Mouse (Mus musculus) cortical plate, adult 2 months (tissue): ENCODE results near the gene Inip. TPM values are rescaled to one million over a fixed set of nuclear protein-coding genes. Genes with fewer than 3 reads are reported as not detected.

Source experiments
- H3K27ac ChIP-seq: fragments of 200-500 bp; 2 replicates; pipeline ENCODE4 v1.5.1; 2012; ENCODE audit warnings: low read length, control low read depth, inconsistent platforms; ENCODE audit not compliant: insufficient read depth
- H3K4me1 ChIP-seq: fragments of 200-500 bp; 2 replicates; pipeline ENCODE4 v1.6.1; 2011; ENCODE audit warnings: low read length; ENCODE audit not compliant: control insufficient read depth, insufficient read depth
- H3K4me3 ChIP-seq: fragments of 200-500 bp; 2 replicates; pipeline ENCODE4 v1.5.1; 2011; ENCODE audit warnings: mild to moderate bottlenecking, low read length, control low read depth; ENCODE audit not compliant: insufficient read depth
- CTCF ChIP-seq: fragments of 200-500 bp; IDR thresholded peaks from 2 replicates; pipeline ENCODE4 v1.5.1; 2011; ENCODE audit warnings: mild to moderate bottlenecking, control low read depth, low read length; ENCODE audit not compliant: insufficient read depth; ENCODE audit errors: extremely low read depth
- POLR2A ChIP-seq: fragments of 200-500 bp; IDR thresholded peaks from 2 replicates; pipeline ENCODE4 v1.6.1; 2011; ENCODE audit warnings: mild to moderate bottlenecking, low read length, control low read depth; ENCODE audit not compliant: insufficient read depth; ENCODE audit errors: extremely low read depth
- polyA plus RNA-seq: library from polyadenylated mRNA; depleted of rRNA; stranded (reverse); fragments of >200 nt; gene quantifications from 2 replicates; pipeline ENCODE4 v1.2.3, GENCODE M21; 2012

Inip gene
- polyA plus RNA-seq, 1 experiment: 21.9 TPM

DNA sequence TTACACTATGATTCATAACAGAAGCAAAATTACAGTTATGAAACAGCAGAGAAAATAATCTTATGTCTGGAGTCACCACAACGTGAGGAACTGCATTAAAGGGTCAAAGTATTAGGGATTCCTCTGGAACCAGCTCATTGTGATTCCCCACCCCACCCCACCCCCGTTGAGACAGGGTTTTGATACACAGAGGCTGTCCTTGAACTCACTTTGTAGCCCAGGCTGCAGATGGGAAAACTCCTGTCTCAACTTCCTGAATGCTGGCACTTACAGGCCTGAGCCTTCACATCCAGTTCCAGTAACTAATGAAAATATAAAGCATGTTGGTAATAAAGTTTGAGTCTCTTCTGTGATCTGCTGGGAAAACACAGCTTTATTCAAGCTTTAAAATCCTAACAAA is 16.0 kb downstream of the Inip start:
- Histone ChIP-seq H3K4me3 (no peak overlapping the region), H3K27ac (no peak overlapping the region), H3K4me1 (peaks cover 3% of the 10 kb centered on the region; the same call in 1 of the 2 replicates)
- no peak for TF ChIP-seq POLR2A
- TF ChIP-seq CTCF: no peak

DNA sequence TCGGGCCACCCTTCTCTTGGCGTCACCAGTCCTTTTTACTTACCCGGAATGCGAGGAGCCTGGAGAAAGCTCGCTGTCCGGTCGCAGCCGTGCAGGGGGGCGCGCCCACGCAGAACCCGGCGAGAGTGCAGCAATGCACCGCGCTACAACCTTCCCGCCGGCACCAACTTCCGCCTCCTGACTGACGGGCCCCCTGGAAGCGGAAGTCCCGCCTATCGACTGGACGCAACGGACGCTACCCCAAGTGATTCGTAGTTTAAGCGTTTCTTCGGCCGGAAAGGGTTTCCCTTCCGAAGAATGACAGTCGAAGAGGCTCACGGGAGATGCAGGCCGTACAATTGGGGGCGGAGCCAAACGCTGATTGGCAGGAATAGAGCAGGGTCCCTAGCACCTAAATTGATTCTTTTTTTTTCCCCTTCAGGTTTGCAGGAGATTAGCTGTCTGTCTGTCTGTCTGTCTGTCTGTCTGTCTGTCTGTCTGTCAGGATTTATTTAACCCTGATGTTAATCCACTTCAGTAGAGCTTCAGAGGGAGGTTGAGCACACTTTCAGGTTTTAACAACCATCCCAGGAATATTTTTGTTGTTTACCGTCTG is 17.6 kb downstream of the Inip start:
- H3K27ac ChIP-seq: no peak overlapping the region
- peaks cover 3% of the 10 kb centered on the region; the same call in 1 of the 2 replicates for H3K4me1 ChIP-seq
- H3K4me3 ChIP-seq: peak overlapping the region; percentile 94
- no peak for TF ChIP-seq POLR2A
- no peak for TF ChIP-seq CTCF

DNA sequence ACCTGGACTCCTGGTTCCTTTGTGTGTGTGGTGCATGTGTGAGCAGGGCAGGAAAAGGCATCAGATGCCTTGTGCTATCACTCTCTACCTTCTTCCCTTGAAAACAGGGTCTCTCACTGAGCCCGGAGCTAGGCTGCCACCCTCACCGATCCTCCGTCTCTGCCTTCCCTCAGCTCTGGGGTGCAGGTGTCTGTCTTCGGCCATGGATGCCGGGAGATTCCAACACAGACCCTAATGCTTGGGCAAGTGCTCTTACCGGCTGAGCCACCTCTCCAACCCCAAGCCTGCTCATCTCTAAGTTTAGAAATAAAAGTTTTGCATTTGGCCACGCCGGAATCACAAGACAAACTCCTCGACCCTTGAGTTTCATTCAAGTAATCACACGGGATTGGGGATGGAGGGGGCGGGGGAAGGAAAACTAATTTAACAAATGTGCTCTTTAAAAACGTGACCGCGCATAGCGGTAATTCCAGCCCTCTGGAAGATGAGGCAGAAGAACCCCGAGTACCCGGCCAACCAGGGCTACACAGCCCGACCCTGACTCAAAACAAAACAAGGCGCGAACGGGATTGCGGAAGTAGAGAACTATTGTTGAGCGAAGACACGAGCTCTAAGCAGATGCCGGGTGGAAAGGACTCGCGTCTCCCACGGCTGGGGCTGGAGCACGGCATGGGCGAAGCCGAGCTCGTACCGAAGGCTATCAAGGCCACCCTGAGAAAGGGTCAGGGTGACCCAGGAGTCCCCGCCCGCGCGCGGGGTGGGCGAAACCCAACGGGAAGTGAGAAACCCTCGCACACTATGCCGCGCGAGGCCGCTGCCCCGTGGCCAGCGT is 18.3 kb downstream of the Inip start:
- Histone ChIP-seq H3K27ac (no peak overlapping the region), H3K4me3 (peak overlapping the region; percentile 94), H3K4me1 (peaks cover 3% of the 10 kb centered on the region; the same call in 1 of the 2 replicates)
- TF ChIP-seq POLR2A (no peak), CTCF (no peak)

DNA sequence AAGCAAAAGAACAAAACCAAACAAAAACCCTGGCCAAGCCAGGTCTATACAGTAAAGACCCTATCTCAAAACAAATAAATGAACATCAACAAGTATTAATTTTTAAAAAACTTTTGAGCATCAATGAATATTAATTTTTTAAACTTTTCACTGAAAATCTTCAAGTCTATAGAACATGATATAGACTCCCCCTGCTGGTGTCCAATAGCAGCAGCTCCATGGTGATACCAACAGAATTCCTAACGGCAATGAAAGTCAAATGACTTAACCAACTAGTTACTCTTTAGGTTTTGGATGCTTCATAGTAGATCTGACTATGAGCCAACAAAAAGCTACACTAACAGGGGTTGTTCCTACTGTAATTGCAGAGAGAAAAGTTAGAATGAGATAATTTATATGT is 20.8 kb downstream of the Inip start:
- H3K27ac ChIP-seq: no peak overlapping the region
- no peak overlapping the region for H3K4me3 ChIP-seq
- TF ChIP-seq POLR2A: no peak
- TF ChIP-seq CTCF: peak; percentile 12; the same call in 1 of the 2 replicates
- peaks cover 3% of the 10 kb centered on the region; the same call in 1 of the 2 replicates for H3K4me1 ChIP-seq

DNA sequence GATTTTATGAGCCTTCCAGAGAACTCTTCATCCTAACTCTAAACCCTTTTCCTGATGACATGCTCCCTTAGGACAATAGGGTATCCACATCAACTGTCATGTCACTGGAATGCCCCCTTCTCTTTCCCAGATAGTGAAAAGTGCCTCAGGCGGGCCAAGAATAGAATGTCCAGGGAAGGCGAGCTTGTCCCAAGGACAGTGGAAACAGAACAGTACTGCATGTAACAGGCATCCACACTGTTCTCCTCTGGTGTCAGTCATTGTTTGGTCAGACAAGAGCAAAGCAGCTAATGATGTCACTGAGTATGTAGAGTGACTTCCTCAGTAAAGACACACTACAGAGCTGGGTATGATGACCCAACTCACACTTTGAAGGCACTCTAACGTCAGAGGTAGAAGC is 23.6 kb downstream of the Inip start:
- TF ChIP-seq POLR2A (no peak), CTCF (no peak)
- H3K4me1 ChIP-seq: peaks cover 2% of the 10 kb centered on the region; the same call in 1 of the 2 replicates
- H3K27ac ChIP-seq: no peak overlapping the region
- H3K4me3 ChIP-seq: no peak overlapping the region

DNA sequence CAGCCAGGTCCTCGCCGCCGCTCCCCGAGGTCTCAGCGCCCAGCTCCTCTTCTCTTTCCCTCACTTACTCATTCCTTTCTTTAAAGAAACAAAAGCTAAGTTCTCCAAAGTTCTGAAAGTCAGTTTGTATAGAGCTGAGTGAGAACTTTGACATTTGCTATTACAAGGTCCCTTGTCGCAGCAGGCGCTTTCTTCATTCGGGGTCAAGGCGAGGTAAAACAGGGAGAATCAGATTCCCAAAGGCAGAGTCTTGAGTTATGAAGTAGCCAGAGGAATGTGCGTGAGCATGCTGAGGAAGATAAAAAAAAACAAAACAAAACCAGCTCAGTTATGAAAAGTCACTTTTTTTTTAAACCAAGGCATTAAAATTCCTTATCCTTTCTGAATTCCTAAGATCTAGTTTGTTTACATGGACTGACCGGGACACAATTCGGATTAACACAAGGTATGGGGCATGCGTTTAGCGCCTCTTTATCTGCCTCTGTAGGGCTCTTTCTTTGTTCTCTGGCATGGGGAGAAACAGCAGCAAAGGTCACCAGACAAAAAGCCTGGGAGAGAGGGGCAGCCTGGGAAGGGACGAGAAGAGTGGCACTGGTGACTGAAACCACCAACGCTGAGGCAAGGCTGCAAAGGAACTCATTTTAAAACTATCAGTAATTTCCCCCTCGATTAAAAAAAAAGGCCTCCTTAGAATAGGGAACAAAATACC is 29.1 kb downstream of the Inip start:
- Histone ChIP-seq H3K4me1 (no peaks in the 10 kb centered on the region), H3K27ac (no peak overlapping the region), H3K4me3 (no peak overlapping the region)
- TF ChIP-seq CTCF (no peak), POLR2A (no peak)

DNA sequence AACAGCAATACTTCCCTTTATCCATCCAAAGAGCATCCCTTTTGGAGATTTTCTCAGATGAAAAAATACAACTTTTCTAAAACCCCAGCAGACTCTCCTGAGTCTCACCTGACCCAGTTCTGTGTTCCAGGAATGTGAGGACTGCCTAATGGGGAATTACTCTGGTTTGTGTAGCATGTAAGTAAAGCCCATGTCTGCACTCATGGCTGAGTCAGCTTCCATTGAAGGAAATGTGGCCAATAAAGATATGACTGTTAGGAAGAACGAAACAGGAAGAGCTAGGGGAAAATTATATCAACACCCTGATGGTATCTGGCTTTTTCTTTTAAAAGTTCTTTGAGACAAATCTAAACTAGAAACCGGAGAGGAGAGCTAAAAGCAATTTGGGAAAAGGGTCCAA is 33.7 kb downstream of the Inip start:
- H3K27ac ChIP-seq: no peak overlapping the region
- TF ChIP-seq POLR2A (no peak), CTCF (no peak)
- no peaks in the 10 kb centered on the region for H3K4me1 ChIP-seq
- H3K4me3 ChIP-seq: no peak overlapping the region

DNA sequence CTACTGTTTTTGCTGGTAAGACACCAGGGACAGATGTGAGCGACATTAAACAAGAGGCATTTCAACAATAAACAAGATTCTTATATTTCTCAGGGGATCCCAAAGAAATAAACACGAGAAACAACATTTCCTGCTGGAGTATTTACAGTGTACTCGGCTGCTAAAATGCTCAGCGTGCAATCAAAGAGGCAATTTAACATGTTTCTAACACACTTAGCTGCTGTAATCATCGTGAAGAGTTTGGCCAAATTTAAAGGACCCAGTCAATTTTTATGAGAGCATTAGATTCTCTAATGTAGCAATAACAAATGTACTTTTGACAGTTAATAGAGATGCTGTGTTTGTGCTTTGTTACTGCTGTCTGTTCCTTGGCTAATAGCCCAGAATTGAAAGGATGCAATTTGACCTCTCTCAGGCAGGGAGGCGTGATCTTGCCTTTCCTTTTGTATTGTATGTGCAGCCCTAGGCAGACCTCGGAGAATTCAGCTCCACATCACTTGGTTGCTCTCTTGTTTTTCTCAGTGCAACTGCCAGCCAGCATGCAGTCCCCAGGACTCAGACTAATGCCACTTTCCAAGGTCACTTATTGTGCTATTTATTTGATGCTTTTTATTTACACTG is 35.9 kb downstream of the Inip start:
- Histone ChIP-seq H3K4me1 (no peaks in the 10 kb centered on the region), H3K27ac (0 out of 2 replicates have a peak overlapping the region, but pooled peaks have one; percentile 72), H3K4me3 (no peak overlapping the region)
- TF ChIP-seq POLR2A (no peak), CTCF (no peak)

DNA sequence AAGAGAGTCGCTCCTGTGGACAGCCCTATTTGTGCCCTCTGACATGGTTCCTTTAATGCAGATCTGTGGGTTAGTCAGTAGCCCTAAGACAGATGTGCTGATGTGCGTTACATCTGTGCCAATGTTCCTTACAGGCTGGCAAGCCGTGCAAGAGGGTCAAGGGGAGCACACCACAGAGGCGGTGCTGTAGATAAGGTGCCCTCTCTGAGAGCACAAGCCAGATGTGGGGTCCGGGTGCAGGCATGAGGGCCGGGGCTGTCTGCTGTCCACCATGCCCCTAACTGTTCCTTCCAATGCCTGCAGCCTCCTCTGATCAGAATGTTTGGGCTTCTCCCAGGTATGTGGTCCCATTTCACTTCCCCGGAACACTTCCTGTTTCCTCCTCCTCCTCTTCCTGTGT is 36.4 kb downstream of the Inip start:
- TF ChIP-seq POLR2A (no peak), CTCF (no peak)
- no peaks in the 10 kb centered on the region for H3K4me1 ChIP-seq
- H3K27ac ChIP-seq: 0 out of 2 replicates have a peak overlapping the region, but pooled peaks have one; percentile 72
- H3K4me3 ChIP-seq: no peak overlapping the region

DNA sequence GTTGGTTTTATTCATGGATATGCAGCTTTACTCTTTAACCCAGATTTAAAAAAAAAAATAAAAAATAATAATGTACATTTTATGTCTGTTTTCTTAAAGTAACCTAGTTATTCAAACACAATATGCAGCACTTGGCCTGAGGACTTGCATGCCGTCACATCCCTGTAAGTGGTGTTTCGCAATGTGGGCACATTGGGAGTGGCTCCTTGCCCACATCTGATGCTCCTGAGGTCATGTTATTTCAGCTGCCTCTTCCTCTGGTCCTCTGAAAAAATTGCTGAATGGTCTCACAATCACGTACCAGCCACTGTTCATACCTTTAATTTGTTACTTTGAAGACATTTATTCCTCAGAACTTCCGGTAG is 40.0 kb downstream of the Inip start:
- H3K4me3 ChIP-seq: no peak overlapping the region
- H3K4me1 ChIP-seq: peaks cover 4% of the 10 kb centered on the region
- H3K27ac ChIP-seq: no peak overlapping the region
- no peak for TF ChIP-seq CTCF
